Mouse (Mus musculus): Measurements from ENCODE around the gene Map3k10. TPM values are rescaled to one million over a fixed set of nuclear protein-coding genes. Genes with fewer than 3 reads are reported as not detected.
A peak's percentile ranks its signal among the peaks of the same experiment; 100 is the strongest.

Gene Map3k10
- polyA plus RNA-seq, 1 experiment from 2014 or later: 3.8 TPM

DNA sequence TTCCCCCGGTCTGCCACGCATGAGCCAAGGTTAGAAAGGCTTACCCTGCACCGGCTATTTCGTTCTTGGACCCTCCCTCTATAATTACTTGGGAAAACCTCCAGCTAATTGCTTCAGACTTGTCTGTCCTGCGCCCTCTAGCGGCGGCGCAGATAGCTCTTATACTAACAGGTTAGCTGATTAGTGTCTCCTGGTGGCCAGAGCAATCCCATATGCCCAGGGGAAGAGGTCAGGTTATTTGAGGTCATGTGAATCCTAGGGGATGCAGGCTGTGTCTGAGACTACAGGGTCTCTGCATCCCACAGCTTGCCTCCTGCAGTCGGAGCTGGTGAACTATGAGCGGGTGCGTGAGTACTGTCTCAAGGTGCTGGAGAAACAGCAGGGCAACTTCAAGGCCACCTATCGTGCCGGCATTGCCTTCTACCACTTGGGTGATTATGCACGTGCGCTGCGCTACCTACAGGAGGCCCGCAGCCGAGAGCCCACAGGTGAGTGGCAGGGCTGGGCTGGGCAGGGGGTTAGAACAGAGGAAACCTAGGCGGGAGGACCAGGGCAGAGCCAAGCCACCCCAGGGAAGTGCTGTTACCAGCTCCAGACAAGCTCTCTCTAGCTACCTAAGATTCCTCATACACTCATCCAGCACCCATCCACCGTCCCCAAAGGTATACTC, 19.7 kb downstream of the Map3k10 start:
- Histone ChIP-seq H3K27ac (replicated peaks in 1 of 2; ENCODE audit: control insufficient read depth in 1 of 2, insufficient read depth in 1 of 2, low read depth in 2 of 2, low read length in 2 of 2) (no peak overlapping the region), H3K27me3 (ENCODE audit: control insufficient read depth, insufficient read depth, low read length) (peaks cover 84% of the 10 kb centered on the region), H3K9me3 (ENCODE audit: control insufficient read depth, low read length) (no peaks in the 10 kb centered on the region), H3K4me2 (ENCODE audit: low read length) (no peak overlapping the region), H3K4me1 (ENCODE audit: control insufficient read depth in 2 of 2, insufficient read depth in 2 of 2, low read length in 2 of 2) (peaks cover 0 to 4% of the 10 kb centered on the region in 2 experiments; a peak in 1 of 4 replicates), H3K36me3 (ENCODE audit: control insufficient read depth, insufficient read depth, low read length) (peaks cover 8% of the 10 kb centered on the region; the same call in 1 of the 2 replicates), H3K9ac (ENCODE audit: low read length) (no peak overlapping the region), H3K4me3 (ENCODE audit: control insufficient read depth in 1 of 2, insufficient read depth in 1 of 2, low read depth in 1 of 2, low read length in 2 of 2) (no peak overlapping the region)
- no peak for ATAC-seq (ENCODE audit: insufficient number of reproducible peaks, insufficient read depth, low FRiP score, low read depth)
- 56% methylated on average over 20 of the region's 20 CpGs for WGBS

DNA sequence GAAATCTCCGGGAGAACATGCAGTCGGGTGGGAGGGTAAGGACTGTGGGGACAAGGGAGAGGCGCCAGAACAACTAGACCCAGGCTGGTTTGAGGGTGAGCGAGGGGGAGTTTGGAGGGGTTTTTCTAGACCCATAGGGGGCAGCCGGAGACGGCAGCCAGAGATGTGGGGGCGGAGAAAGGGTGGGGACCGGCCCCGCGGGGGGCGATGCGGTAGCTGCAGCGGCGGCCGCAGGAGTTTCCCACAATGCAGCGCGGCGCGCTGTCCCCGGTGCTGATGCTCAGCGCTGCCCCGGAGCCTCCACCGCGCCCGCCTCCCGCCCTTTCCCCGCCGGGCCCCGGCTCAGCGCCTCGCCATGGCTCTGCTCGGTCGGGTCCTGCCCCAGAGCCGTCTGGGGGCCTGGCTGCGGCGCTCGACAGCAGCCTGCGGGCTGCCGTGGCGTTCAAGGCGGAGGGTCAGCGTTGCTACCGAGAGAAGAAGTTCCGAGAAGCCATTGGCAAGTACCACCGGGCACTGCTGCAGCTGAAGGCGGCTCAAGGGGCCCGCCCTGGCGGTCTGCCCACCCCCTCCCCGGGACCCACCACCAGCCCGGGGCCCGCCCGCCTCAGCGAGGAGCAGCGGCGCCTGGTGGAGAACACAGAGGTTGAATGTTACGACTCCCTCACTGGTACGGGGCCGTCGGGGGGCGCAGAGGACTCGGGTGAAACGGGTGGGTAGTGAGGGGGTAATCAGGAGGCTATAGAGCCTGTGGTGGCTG, 20.5 kb downstream of the Map3k10 start, which contains the start of gene Ttc9b:
TSS of gene Ttc9b (plus strand) at position 235 of the 757 bp plus-strand sequence.
- ATAC-seq (ENCODE audit: insufficient number of reproducible peaks, insufficient read depth, low FRiP score, low read depth): no peak
- H3K9me3 ChIP-seq (ENCODE audit: control insufficient read depth, low read length): no peaks in the 10 kb centered on the region
- peaks cover 75% of the 10 kb centered on the region for H3K27me3 ChIP-seq (ENCODE audit: control insufficient read depth, insufficient read depth, low read length)

DNA sequence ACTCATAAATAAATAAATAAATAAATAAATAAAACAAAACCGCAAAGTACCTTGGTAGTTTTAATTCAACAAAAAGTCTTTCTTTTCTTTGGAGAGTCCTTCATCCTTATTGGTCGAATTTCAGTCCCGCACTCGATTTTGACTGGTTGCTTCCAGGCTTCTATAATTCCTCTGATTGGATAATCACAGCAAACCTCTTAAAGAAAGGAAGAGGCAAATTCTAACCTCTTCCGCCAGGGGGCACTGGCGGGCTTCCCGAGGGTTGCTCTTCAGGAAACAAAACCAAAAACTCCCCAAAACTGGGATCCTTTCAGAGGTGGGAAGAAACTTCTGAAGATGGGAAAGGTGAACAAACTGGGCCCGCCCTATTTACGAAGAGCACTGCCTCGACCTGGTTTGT, 23.4 kb downstream of the Map3k10 start:
- ATAC-seq (ENCODE audit: insufficient number of reproducible peaks, insufficient read depth, low FRiP score, low read depth): no peak
- Histone ChIP-seq H3K9ac (ENCODE audit: low read length) (no peak overlapping the region), H3K36me3 (ENCODE audit: control insufficient read depth, insufficient read depth, low read length) (no peaks in the 10 kb centered on the region), H3K27ac (replicated peaks in 1 of 2; ENCODE audit: control insufficient read depth in 1 of 2, insufficient read depth in 1 of 2, low read depth in 2 of 2, low read length in 2 of 2) (no peak overlapping the region), H3K4me3 (ENCODE audit: control insufficient read depth in 1 of 2, insufficient read depth in 1 of 2, low read depth in 1 of 2, low read length in 2 of 2) (0 out of 4 replicates have a peak overlapping the region, but pooled peaks of 1 of the 2 experiments have one; percentile 9), H3K9me3 (ENCODE audit: control insufficient read depth, low read length) (no peaks in the 10 kb centered on the region), H3K4me1 (ENCODE audit: control insufficient read depth in 2 of 2, insufficient read depth in 2 of 2, low read length in 2 of 2) (peaks cover 0 to 4% of the 10 kb centered on the region in 2 experiments; a peak in 1 of 4 replicates), H3K4me2 (ENCODE audit: low read length) (no peak overlapping the region), H3K27me3 (ENCODE audit: control insufficient read depth, insufficient read depth, low read length) (peaks cover 46% of the 10 kb centered on the region)
- WGBS: 4% methylated on average over 10 of the region's 10 CpGs

More for the DNA sequence above, 20.5 kb downstream of the Map3k10 start, which contains the start of gene Ttc9b:
- H3K4me3 ChIP-seq (ENCODE audit: control insufficient read depth in 1 of 2, insufficient read depth in 1 of 2, low read depth in 1 of 2, low read length in 2 of 2): peak within 1 kb of the TSS in 1 of 2 experiments; percentile 9; a peak in 2 of 4 replicates
- H3K36me3 ChIP-seq (ENCODE audit: control insufficient read depth, insufficient read depth, low read length): peaks cover 8% of the 10 kb centered on the region; the same call in 1 of the 2 replicates
- H3K4me2 ChIP-seq (ENCODE audit: low read length): peak within 1 kb of the TSS; percentile 40
- H3K9ac ChIP-seq (ENCODE audit: low read length): no peak within 1 kb of the TSS
- no peak within 1 kb of the TSS for H3K27ac ChIP-seq (replicated peaks in 1 of 2; ENCODE audit: control insufficient read depth in 1 of 2, insufficient read depth in 1 of 2, low read depth in 2 of 2, low read length in 2 of 2)
- peaks cover 0 to 4% of the 10 kb centered on the region in 2 experiments; a peak in 1 of 4 replicates for H3K4me1 ChIP-seq (ENCODE audit: control insufficient read depth in 2 of 2, insufficient read depth in 2 of 2, low read length in 2 of 2)
- 4% methylated on average over 56 of the region's 62 CpGs for WGBS

DNA sequence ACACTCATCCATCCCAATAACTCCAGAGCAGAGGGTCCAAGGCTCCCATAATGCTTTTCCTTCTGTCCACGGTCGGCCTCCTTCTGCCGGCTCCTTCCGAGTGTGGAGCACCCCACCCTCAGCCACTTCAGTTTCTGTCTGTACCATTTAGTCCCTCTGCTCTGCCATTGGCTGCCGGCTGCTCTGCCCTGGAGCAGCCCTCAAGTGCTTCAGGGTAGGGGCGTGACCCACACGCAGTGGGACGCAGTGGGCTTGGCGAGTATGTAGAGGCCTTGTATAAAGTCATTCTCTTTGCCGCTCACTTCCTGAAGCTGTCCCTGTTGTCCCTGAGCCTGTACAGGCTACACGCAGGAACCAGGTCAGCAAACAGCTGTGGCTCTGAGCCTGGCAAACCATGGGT, 24.7 kb downstream of the Map3k10 start:
- H3K27me3 ChIP-seq (ENCODE audit: control insufficient read depth, insufficient read depth, low read length): peaks cover 34% of the 10 kb centered on the region
- H3K4me2 ChIP-seq (ENCODE audit: low read length): no peak overlapping the region
- no peak for ATAC-seq (ENCODE audit: insufficient number of reproducible peaks, insufficient read depth, low FRiP score, low read depth)
- H3K36me3 ChIP-seq (ENCODE audit: control insufficient read depth, insufficient read depth, low read length): no peaks in the 10 kb centered on the region
- H3K4me3 ChIP-seq (ENCODE audit: control insufficient read depth in 1 of 2, insufficient read depth in 1 of 2, low read depth in 1 of 2, low read length in 2 of 2): no peak overlapping the region
- H3K4me1 ChIP-seq (ENCODE audit: control insufficient read depth in 2 of 2, insufficient read depth in 2 of 2, low read length in 2 of 2): peaks cover 0 to 4% of the 10 kb centered on the region in 2 experiments; a peak in 1 of 4 replicates
- H3K9me3 ChIP-seq (ENCODE audit: control insufficient read depth, low read length): no peaks in the 10 kb centered on the region
- no peak overlapping the region for H3K9ac ChIP-seq (ENCODE audit: low read length)
- 76% methylated on average over 11 of the region's 11 CpGs for WGBS
- H3K27ac ChIP-seq (replicated peaks in 1 of 2; ENCODE audit: control insufficient read depth in 1 of 2, insufficient read depth in 1 of 2, low read depth in 2 of 2, low read length in 2 of 2): no peak overlapping the region

DNA sequence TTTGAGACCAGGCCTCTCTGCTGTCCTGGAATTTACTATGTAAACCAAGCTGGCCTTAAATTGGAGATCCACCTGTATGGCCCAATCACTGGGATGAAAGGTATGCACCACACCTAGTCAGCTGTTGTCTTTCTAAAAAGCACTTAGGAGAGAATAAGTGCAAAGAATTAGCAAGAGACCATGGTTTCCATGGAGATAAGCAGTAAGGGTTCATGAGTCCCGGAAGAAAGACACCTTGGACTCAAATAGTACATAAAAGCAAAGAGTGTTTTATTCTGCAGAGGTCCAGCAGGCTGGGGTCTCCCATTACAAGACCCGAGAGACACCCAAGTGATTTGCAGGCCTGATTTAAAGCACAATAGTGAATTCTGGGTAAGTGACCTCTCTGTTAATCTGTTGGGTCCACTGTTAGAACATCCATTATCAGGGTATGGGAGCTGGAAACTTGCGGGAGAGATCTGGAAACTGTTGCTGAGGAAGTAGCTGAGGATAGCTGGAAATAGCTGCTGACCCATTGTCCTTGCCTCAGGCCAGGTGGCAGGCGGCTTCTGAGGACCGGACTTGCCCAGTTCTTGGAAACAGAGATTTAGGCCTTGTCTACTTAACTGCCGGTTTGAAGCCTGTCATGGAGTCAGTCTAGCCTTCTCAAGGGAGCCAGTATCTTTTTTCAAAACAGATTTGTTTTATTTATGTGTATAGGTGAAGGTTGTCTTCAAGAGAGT, 27.0 kb downstream of the Map3k10 start:
- Histone ChIP-seq H3K9ac (ENCODE audit: low read length) (no peak overlapping the region), H3K4me2 (ENCODE audit: low read length) (no peak overlapping the region), H3K4me3 (ENCODE audit: control insufficient read depth in 1 of 2, insufficient read depth in 1 of 2, low read depth in 1 of 2, low read length in 2 of 2) (no peak overlapping the region), H3K27me3 (ENCODE audit: control insufficient read depth, insufficient read depth, low read length) (peaks cover 11% of the 10 kb centered on the region), H3K4me1 (ENCODE audit: control insufficient read depth in 2 of 2, insufficient read depth in 2 of 2, low read length in 2 of 2) (no peaks in the 10 kb centered on the region), H3K27ac (replicated peaks in 1 of 2; ENCODE audit: control insufficient read depth in 1 of 2, insufficient read depth in 1 of 2, low read depth in 2 of 2, low read length in 2 of 2) (no peak overlapping the region), H3K36me3 (ENCODE audit: control insufficient read depth, insufficient read depth, low read length) (no peaks in the 10 kb centered on the region), H3K9me3 (ENCODE audit: control insufficient read depth, low read length) (no peaks in the 10 kb centered on the region)
- 68% methylated on average over 6 of the region's 6 CpGs for WGBS
- no peak for ATAC-seq (ENCODE audit: insufficient number of reproducible peaks, insufficient read depth, low FRiP score, low read depth)

DNA sequence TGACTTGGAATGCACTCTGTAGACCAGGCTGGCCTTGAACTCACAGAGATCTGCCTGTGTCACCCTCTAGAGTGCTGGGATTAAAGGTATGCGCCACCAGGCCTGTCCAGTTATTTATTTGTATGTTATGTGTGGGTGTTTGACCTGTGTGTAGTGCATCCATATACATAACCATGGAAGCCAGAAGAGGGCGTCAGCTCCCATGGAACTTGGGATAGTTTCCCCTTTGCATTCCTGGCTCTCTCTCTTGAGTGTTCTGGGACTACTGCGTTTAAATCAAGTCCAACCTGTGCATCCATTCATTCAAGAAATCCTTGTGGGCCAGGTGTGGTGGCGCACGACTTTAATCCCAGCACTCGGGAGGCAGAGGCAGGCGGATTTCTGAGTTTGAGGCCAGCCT, 27.9 kb downstream of the Map3k10 start:
- Histone ChIP-seq H3K27ac (replicated peaks in 1 of 2; ENCODE audit: control insufficient read depth in 1 of 2, insufficient read depth in 1 of 2, low read depth in 2 of 2, low read length in 2 of 2) (no peak overlapping the region), H3K9ac (ENCODE audit: low read length) (no peak overlapping the region), H3K27me3 (ENCODE audit: control insufficient read depth, insufficient read depth, low read length) (peaks cover 4% of the 10 kb centered on the region; the same call in 1 of the 2 replicates), H3K36me3 (ENCODE audit: control insufficient read depth, insufficient read depth, low read length) (no peaks in the 10 kb centered on the region), H3K4me2 (ENCODE audit: low read length) (no peak overlapping the region), H3K4me1 (ENCODE audit: control insufficient read depth in 2 of 2, insufficient read depth in 2 of 2, low read length in 2 of 2) (no peaks in the 10 kb centered on the region), H3K9me3 (ENCODE audit: control insufficient read depth, low read length) (no peaks in the 10 kb centered on the region), H3K4me3 (ENCODE audit: control insufficient read depth in 1 of 2, insufficient read depth in 1 of 2, low read depth in 1 of 2, low read length in 2 of 2) (no peak overlapping the region)
- 84% methylated on average over 7 of the region's 7 CpGs for WGBS
- no peak for ATAC-seq (ENCODE audit: insufficient number of reproducible peaks, insufficient read depth, low FRiP score, low read depth)

DNA sequence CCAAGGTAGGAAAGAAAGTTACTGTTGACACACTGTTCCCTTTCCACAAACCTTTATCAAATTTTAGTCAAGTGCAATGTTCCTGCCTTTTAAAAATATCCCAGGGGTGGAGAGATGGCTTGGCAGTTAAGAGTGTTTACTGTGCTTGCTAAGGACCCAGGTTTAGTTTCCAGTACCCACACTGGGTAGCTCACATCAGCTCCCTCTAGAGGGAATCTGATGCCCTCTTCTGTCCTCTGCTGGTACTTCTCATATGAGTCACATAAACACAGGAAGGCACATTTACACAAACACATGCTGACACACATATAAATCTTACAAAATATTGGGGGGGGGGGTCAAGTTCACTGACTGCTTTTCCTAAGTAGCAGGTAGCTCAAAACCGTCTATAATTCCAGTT, 29.9 kb downstream of the Map3k10 start:
- H3K4me2 ChIP-seq (ENCODE audit: low read length): no peak overlapping the region
- H3K9me3 ChIP-seq (ENCODE audit: control insufficient read depth, low read length): no peaks in the 10 kb centered on the region
- H3K27me3 ChIP-seq (ENCODE audit: control insufficient read depth, insufficient read depth, low read length): no peaks in the 10 kb centered on the region
- no peak for ATAC-seq (ENCODE audit: insufficient number of reproducible peaks, insufficient read depth, low FRiP score, low read depth)
- H3K27ac ChIP-seq (replicated peaks in 1 of 2; ENCODE audit: control insufficient read depth in 1 of 2, insufficient read depth in 1 of 2, low read depth in 2 of 2, low read length in 2 of 2): no peak overlapping the region
- H3K9ac ChIP-seq (ENCODE audit: low read length): no peak overlapping the region
- no peaks in the 10 kb centered on the region for H3K36me3 ChIP-seq (ENCODE audit: control insufficient read depth, insufficient read depth, low read length)
- 33% methylated on average over 1 of the region's 1 CpGs for WGBS
- H3K4me1 ChIP-seq (ENCODE audit: control insufficient read depth in 2 of 2, insufficient read depth in 2 of 2, low read length in 2 of 2): no peaks in the 10 kb centered on the region
- H3K4me3 ChIP-seq (ENCODE audit: control insufficient read depth in 1 of 2, insufficient read depth in 1 of 2, low read depth in 1 of 2, low read length in 2 of 2): no peak overlapping the region

Measured in heart, embryonic 14.5 days (tissue).